Mouse (Mus musculus): ENCODE data around the gene Cebpz.

DNA sequence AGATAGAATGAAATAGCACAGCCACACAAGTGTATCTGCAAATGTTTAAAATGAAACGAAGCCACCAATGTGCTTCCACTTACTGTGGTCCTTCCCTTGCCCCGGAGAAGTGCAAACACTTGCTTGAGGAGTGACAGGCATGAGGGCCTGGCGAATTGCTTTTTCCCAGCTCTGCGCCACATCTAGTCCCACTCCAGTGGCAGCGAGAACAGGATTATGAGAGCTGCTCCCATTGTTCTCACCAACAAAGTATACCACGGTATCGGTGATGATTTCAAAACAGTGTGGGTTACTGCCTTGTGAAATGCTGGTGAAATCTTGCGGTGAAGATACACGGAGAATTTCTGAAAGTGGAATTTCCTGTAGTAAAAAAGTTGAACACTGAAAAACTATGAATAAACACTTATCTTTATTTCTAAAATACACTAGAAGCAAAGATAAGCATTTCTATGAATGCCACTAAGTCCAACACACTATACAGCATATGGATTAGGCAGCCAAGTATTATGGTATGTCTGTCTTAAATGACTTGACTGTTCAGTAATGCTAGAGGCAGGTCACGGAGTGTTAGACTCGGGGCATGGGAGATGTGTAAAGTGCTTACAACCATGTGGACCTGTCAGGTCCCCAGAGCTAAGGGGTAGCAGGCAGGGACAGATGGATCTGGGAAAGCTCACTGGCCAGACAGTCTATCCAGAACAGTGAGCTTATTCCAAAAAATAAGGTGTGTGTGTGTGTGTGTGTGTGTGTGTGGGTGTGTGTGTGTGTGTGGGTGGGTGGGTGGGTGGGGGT, 29.4 kb upstream of the Cebpz start:
- no peak for TF ChIP-seq POLR2A (IDR thresholded peaks at IDR 0.05; ENCODE audit: extremely low read depth, insufficient read depth, low read length)
- no peak for TF ChIP-seq CTCF (IDR thresholded peaks at IDR 0.05; ENCODE audit: low read depth, low read length)
